Mouse (Mus musculus) MEL (cell line): Measurements from ENCODE around the gene Ubap1. TPM values are rescaled to one million over a fixed set of nuclear protein-coding genes. Genes with fewer than 3 reads are reported as not detected.

Experiments
- DNase-seq: peaks from one replicate; pipeline ENCODE4 v3.0.0; 2011; ENCODE audit warnings: low read depth, low spot score
- H3K27ac ChIP-seq: 2 replicates; pipeline ENCODE4 v1.5.1; 2012; ENCODE audit warnings: low read depth, mild to moderate bottlenecking, control low read depth, low read length, moderate library complexity; ENCODE audit not compliant: control insufficient read depth
- H3K27me3 ChIP-seq, 2 experiments: fragments of 150-350 bp in 1 of 2; sonication (generic) in 1 of 2; 2 replicates each; pipeline ENCODE4 v1.6.1; 2012; ENCODE audit warnings: low read length in 2 of 2, mild to moderate bottlenecking in 2 of 2, improper control_type of control experiment in 1 of 2, moderate library complexity in 1 of 2; ENCODE audit not compliant: insufficient read depth in 2 of 2, control insufficient read depth in 1 of 2
- H3K36me3 ChIP-seq, 2 experiments: 2 replicates each; pipeline ENCODE4 v1.6.1; 2012 to 2014; ENCODE audit warnings: low read length in 2 of 2, improper control_type of control experiment in 1 of 2, inconsistent platforms in 1 of 2, mild to moderate bottlenecking in 1 of 2; ENCODE audit not compliant: insufficient read depth in 2 of 2, control insufficient read depth in 1 of 2
- H3K4me1 ChIP-seq, 2 experiments: fragments of 150-350 bp in 1 of 2; sonication (generic) in 1 of 2; 2 replicates each; pipeline ENCODE4 v1.6.1; 2012; ENCODE audit warnings: low read length in 2 of 2, improper control_type of control experiment in 1 of 2, mild to moderate bottlenecking in 1 of 2; ENCODE audit not compliant: insufficient read depth in 2 of 2, control insufficient read depth in 1 of 2
- H3K4me3 ChIP-seq, 2 experiments: fragments of 150-350 bp in 1 of 2; sonication (generic) in 1 of 2; 2 replicates each; pipeline ENCODE4 v1.5.1; 2012; ENCODE audit warnings: low read depth in 2 of 2, low read length in 2 of 2, mild to moderate bottlenecking in 2 of 2, moderate library complexity in 2 of 2, control low read depth in 1 of 2, improper control_type of control experiment in 1 of 2; ENCODE audit not compliant: control insufficient read depth in 1 of 2, insufficient read depth in 1 of 2
- H3K79me2 ChIP-seq: 2 replicates; pipeline ENCODE4 v1.6.1; 2012; ENCODE audit warnings: mild to moderate bottlenecking, low read length, moderate library complexity; ENCODE audit not compliant: control insufficient read depth, poor library complexity, insufficient read depth
- H3K9ac ChIP-seq: 2 replicates; pipeline ENCODE4 v1.6.1; 2012; ENCODE audit warnings: low read depth, mild to moderate bottlenecking, control low read depth, low read length, moderate library complexity; ENCODE audit not compliant: control insufficient read depth, poor library complexity, severe bottlenecking
- H3K9me3 ChIP-seq: fragments of 150-350 bp; sonication (generic); replicated peaks from 2 replicates; pipeline ENCODE4 v1.6.1; 2012; ENCODE audit warnings: mild to moderate bottlenecking, low read length, improper control_type of control experiment, moderate library complexity; ENCODE audit not compliant: insufficient read depth
- BHLHE40 ChIP-seq: IDR thresholded peaks from 2 replicates; pipeline ENCODE4 v1.6.1; 2012; ENCODE audit warnings: low read depth, mild to moderate bottlenecking, inconsistent platforms, low read length, improper control_type of control experiment, borderline replicate concordance
- CHD1 ChIP-seq: IDR thresholded peaks from 2 replicates; pipeline ENCODE4 v1.6.1; 2012; ENCODE audit warnings: low read depth, mild to moderate bottlenecking, inconsistent platforms, low read length, improper control_type of control experiment
- CHD2 ChIP-seq: IDR thresholded peaks from 2 replicates; pipeline ENCODE4 v1.6.1; 2011; ENCODE audit warnings: low read length, improper control_type of control experiment
- ETS1 ChIP-seq: IDR thresholded peaks from 2 replicates; pipeline ENCODE4 v1.6.1; 2012; ENCODE audit warnings: low read depth, mild to moderate bottlenecking, inconsistent platforms, low read length, improper control_type of control experiment, moderate library complexity
- JUND ChIP-seq: IDR thresholded peaks from 2 replicates; pipeline ENCODE4 v1.6.1; 2011; ENCODE audit warnings: low read depth, mild to moderate bottlenecking, improper control_type of control experiment, low read length
- KAT2A ChIP-seq: conservative IDR thresholded peaks from 2 replicates; pipeline ENCODE4 v1.6.1; 2012; ENCODE audit warnings: low read depth, low read length, improper control_type of control experiment, inconsistent platforms
- MAFK ChIP-seq: IDR thresholded peaks from 2 replicates; pipeline ENCODE4 v1.6.1; 2011; ENCODE audit warnings: low read depth, mild to moderate bottlenecking, low read length, improper control_type of control experiment, borderline replicate concordance
- MYB ChIP-seq: IDR thresholded peaks from 2 replicates; pipeline ENCODE4 v1.6.1; 2011; ENCODE audit warnings: mild to moderate bottlenecking, low read depth, low read length, improper control_type of control experiment
- MYC ChIP-seq: IDR thresholded peaks from 2 replicates; pipeline ENCODE4 v1.6.1; 2011; ENCODE audit warnings: low read depth, mild to moderate bottlenecking, low read length, improper control_type of control experiment, moderate library complexity
- NELFE ChIP-seq: IDR thresholded peaks from 2 replicates; pipeline ENCODE4 v1.6.1; 2011; ENCODE audit warnings: low read depth, low read length, improper control_type of control experiment
- POLR2A ChIP-seq, 2 experiments: IDR thresholded peaks; 2 replicates each; pipeline ENCODE4 v1.6.1; 2011 to 2012; ENCODE audit warnings: low read length in 2 of 2, mild to moderate bottlenecking in 2 of 2, control low read depth in 1 of 2, improper control_type of control experiment in 1 of 2, low read depth in 1 of 2, moderate library complexity in 1 of 2; ENCODE audit not compliant: control insufficient read depth in 1 of 2, insufficient read depth in 1 of 2, poor library complexity in 1 of 2
- POLR2AphosphoS2 ChIP-seq: IDR thresholded peaks from 2 replicates; pipeline ENCODE4 v1.6.1; 2011; ENCODE audit warnings: low read length, improper control_type of control experiment
- POLR2AphosphoS5 ChIP-seq: IDR thresholded peaks from 2 replicates; pipeline ENCODE4 v1.6.1; 2012; ENCODE audit warnings: low read depth, borderline replicate concordance, mild to moderate bottlenecking, inconsistent platforms, low read length, moderate library complexity, mixed read lengths
- RAD21 ChIP-seq: IDR thresholded peaks from 2 replicates; pipeline ENCODE4 v1.6.1; 2011; ENCODE audit warnings: mild to moderate bottlenecking, low read depth, low read length, improper control_type of control experiment
- SIN3A ChIP-seq: IDR thresholded peaks from 2 replicates; pipeline ENCODE4 v1.6.1; 2012; ENCODE audit warnings: low read length, improper control_type of control experiment, inconsistent platforms
- SMC3 ChIP-seq: IDR thresholded peaks from 2 replicates; pipeline ENCODE4 v1.6.1; 2011; ENCODE audit warnings: low read depth, low read length, improper control_type of control experiment
- TAL1 ChIP-seq: IDR thresholded peaks from 2 replicates; pipeline ENCODE4 v1.6.1; 2012; ENCODE audit warnings: mild to moderate bottlenecking, inconsistent platforms, low read length, moderate library complexity, mixed read lengths
- TCF12 ChIP-seq: IDR thresholded peaks from 2 replicates; pipeline ENCODE4 v1.6.1; 2014; ENCODE audit warnings: low read depth, mild to moderate bottlenecking, inconsistent platforms, low read length, improper control_type of control experiment, moderate library complexity
- ZC3H11A ChIP-seq: IDR thresholded peaks from 2 replicates; pipeline ENCODE4 v1.6.1; 2012; ENCODE audit warnings: low read depth, mild to moderate bottlenecking, inconsistent platforms, low read length, improper control_type of control experiment
- ZNF384 ChIP-seq: IDR thresholded peaks from 2 replicates; pipeline ENCODE4 v1.6.1; 2012; ENCODE audit warnings: low read depth, mild to moderate bottlenecking, inconsistent platforms, low read length, improper control_type of control experiment
- polyA plus RNA-seq, 2 experiments: library from polyadenylated mRNA; stranded (reverse) in 1 of 2; unstranded in 1 of 2; fragments of >175 nt in 1 of 2; fragments of >200 nt in 1 of 2; gene quantifications; 2 replicates each; pipeline versions ENCODE4 v1.2.1 to v1.2.4; 2012; ENCODE audit warnings: low replicate concordance in 2 of 2, low read depth in 1 of 2; ENCODE audit not compliant: insufficient read length in 2 of 2, insufficient read depth in 1 of 2, missing spikeins in 1 of 2
- total RNA-seq: library from RNA; depleted of rRNA; stranded (reverse); fragments of 300-350 nt; gene quantifications from 2 replicates; pipeline ENCODE4 v1.2.3, GENCODE M21; 2012

The Ubap1 gene
- total and polyA plus RNA-seq, 3 experiments, result 9.1 to 15.7 TPM; not detected in 1

DNA sequence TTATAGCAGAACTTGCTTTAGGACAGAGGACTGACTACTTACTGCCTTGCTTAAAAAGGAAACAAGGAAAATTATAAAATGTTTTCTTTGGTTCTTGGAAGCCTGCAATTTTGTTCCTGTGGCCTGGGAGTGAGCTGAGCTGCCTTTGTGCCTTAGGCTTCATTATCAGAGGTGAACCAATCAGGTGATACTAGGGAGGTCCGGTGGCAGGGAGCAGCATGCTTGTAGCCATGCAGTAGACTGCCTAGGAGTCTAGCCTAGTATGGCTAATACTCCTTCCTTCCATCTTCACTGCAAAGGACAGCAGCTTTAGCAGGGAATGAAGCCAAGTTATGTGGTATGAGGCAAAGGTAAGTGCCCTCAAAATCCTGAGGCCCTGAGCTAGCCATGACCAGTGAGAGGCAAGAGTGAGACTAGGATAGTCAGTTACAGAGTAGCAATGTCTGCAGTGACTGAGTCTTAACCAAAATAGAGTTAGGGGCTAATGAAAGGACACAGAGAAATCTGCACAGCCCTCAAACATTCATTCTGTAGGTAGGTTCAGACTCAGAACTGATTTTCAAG is 37.7 kb downstream of the Ubap1 start:
- H3K4me3 ChIP-seq, result no peak overlapping the region
- H3K36me3 ChIP-seq, result peaks cover 9 to 12% of the 10 kb centered on the region in 2 experiments
- no peaks in the 10 kb centered on the region for H3K9me3 ChIP-seq
- no peak overlapping the region for H3K9ac ChIP-seq
- no peak overlapping the region for H3K27ac ChIP-seq
- peaks cover 2 to 5% of the 10 kb centered on the region in 2 experiments; a peak in 2 of 4 replicates for H3K4me1 ChIP-seq
- no peaks in the 10 kb centered on the region for H3K27me3 ChIP-seq
- no peak for DNase-seq
- TF ChIP-seq ZNF384, result no peak
- TF ChIP-seq POLR2AphosphoS2, result peak; percentile 53; the same call in 1 of the 2 replicates
- no peak for TF ChIP-seq MAFK
- TF ChIP-seq MYC, result no peak
- TF ChIP-seq POLR2A (IDR thresholded peaks at IDR 0.05; ENCODE audit: control insufficient read depth in 1 of 2, insufficient read depth in 1 of 2, low read depth in 1 of 2, low read length in 2 of 2, poor library complexity in 1 of 2), result no peak
- no peak for TF ChIP-seq TCF12
- no peaks in the 10 kb centered on the region for H3K79me2 ChIP-seq

DNA sequence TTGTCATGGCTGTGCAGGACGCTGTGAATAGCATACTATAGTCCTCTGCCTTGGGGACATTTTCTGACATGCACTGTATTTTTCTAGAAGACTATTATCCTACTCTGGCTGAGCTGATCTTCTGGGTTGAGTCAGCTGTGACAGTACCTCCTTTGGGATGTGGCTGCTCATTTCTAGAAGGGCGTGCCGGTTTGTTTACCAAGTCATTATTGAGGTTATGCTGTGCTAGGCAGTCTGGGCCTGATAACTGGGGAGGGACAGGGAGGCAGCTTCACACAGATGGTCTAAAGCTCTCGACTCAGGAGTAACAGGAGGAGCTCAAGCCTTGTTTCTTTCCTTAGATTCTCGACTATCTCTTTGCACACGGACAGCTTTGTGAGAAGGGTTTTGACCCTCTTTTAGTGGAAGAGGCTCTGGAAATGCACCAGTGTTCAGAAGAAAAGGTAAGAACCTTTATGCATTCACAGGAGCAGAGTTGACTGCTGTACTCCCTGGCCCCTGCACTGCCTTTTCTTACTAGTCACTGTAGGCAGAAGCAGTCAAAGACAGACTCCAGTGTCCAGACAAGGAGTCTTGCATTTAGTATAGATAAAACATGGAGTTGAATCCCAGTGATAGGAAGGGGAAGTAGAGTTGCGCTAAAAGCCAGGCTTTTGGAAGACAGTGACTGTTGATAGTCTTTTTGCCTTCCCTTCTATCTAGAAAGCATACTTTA is 39.1 kb downstream of the Ubap1 start:
- H3K9ac ChIP-seq, result no peak overlapping the region
- H3K9me3 ChIP-seq, result no peaks in the 10 kb centered on the region
- no peak overlapping the region for H3K27ac ChIP-seq
- no peaks in the 10 kb centered on the region for H3K79me2 ChIP-seq
- no peak overlapping the region for H3K4me3 ChIP-seq
- H3K4me1 ChIP-seq, result no peaks in the 10 kb centered on the region; a peak in 1 of 4 replicates
- H3K36me3 ChIP-seq, result peaks cover 0 to 7% of the 10 kb centered on the region in 2 experiments; a peak in 3 of 4 replicates
- H3K27me3 ChIP-seq, result no peaks in the 10 kb centered on the region
- no peak for TF ChIP-seq RAD21
- TF ChIP-seq NELFE, result no peak
- TF ChIP-seq POLR2AphosphoS5, result no peak
- no peak for TF ChIP-seq BHLHE40
- no peak for TF ChIP-seq KAT2A
- TF ChIP-seq MYB, result no peak
- TF ChIP-seq TCF12, result no peak
- no peak for TF ChIP-seq CHD2
- no peak for TF ChIP-seq JUND
- peak; percentile 53; the same call in 1 of the 2 replicates for TF ChIP-seq SIN3A
- TF ChIP-seq ETS1, result peak; percentile 52; the same call in 1 of the 2 replicates
- TF ChIP-seq CHD1, result no peak
- TF ChIP-seq SMC3, result no peak
- TF ChIP-seq ZC3H11A, result no peak
- no peak for TF ChIP-seq TAL1
- DNase-seq, result peak; percentile 58
